Mouse (Mus musculus) neural tube, embryonic 14.5 days (tissue): ENCODE results near the gene Gm11032. TPM values are rescaled to one million over a fixed set of nuclear protein-coding genes. Genes with fewer than 3 reads are reported as not detected.
"Not testable (repeated sequence)": the region's sequence is repeated elsewhere in the genome, so short reads cannot be mapped to it uniquely, and the experiment has no call there.

Experiments used
- ATAC-seq: fragments of 200-750 bp; cut with Nextera tagmentation; 2 replicates; pipeline ENCODE4 v1.8.0; 2017; ENCODE audit warnings: low read depth, mild to moderate bottlenecking, moderate TSS enrichment, moderate library complexity
- H3K27ac ChIP-seq: fragments of 300-500 bp; sonication (generic); 2 replicates; pipeline ENCODE4 v1.5.1; 2014; ENCODE audit warnings: low read depth, mild to moderate bottlenecking, control low read depth, low read length, moderate library complexity, mixed read lengths
- H3K27me3 ChIP-seq: fragments of 300-500 bp; sonication (generic); 2 replicates; pipeline ENCODE4 v1.6.1; 2014; ENCODE audit warnings: low read length; ENCODE audit not compliant: control insufficient read depth, insufficient read depth
- H3K36me3 ChIP-seq: fragments of 300-500 bp; sonication (generic); 2 replicates; pipeline ENCODE4 v1.6.1; 2014; ENCODE audit warnings: low read length, mixed read lengths; ENCODE audit not compliant: control insufficient read depth, insufficient read depth
- H3K4me1 ChIP-seq: fragments of 300-500 bp; sonication (generic); 2 replicates; pipeline ENCODE4 v1.6.1; 2014; ENCODE audit warnings: low read length; ENCODE audit not compliant: control insufficient read depth, insufficient read depth
- H3K4me2 ChIP-seq: fragments of 300-500 bp; sonication (generic); 2 replicates; pipeline ENCODE4 v1.6.1; 2014; ENCODE audit warnings: mild to moderate bottlenecking, low read depth, low read length, control low read depth
- H3K4me3 ChIP-seq: fragments of 300-500 bp; sonication (generic); 2 replicates; pipeline ENCODE4 v1.5.1; 2014; ENCODE audit warnings: low read depth, low read length, control low read depth, mixed read lengths
- H3K9ac ChIP-seq: fragments of 300-500 bp; sonication (generic); replicated peaks from 2 replicates; pipeline ENCODE4 v1.6.1; 2014; ENCODE audit warnings: low read depth, mild to moderate bottlenecking, control low read depth, low read length, mixed read lengths
- H3K9me3 ChIP-seq: fragments of 300-500 bp; sonication (generic); 2 replicates; pipeline ENCODE4 v1.6.1; 2016; ENCODE audit warnings: low read length; ENCODE audit not compliant: control insufficient read depth
- WGBS: fragments of 180-500 bp; shearing (Covaris S2); extraction: QIAGEN DNeasy Blood & Tissue Kit; methylation state at CpG from one replicate; pipeline ENCODE4 v1.1.7; 2014; 5-methylcytosine and 5-hydroxymethylcytosine counted together
- polyA plus RNA-seq: library from polyadenylated mRNA; unstranded; fragments of >200 nt; fragmentation: Nextera tagmentation; extraction: Ambion mirVana; gene quantifications from 2 replicates; pipeline ENCODE4 v1.2.1, GENCODE M21; 2014

Gm11032 gene
- polyA plus RNA-seq = not detected in 2 replicates

- no peaks in the 10 kb centered on the region for H3K36me3 ChIP-seq
- ATAC-seq = no peak
- no peak within 1 kb of the TSS for H3K27ac ChIP-seq
- H3K4me2 ChIP-seq = no peak within 1 kb of the TSS
- WGBS = 91% methylated on average over 16 of the region's 16 CpGs
- no peak within 1 kb of the TSS for H3K4me3 ChIP-seq
- H3K9me3 ChIP-seq = no peaks in the 10 kb centered on the region
- H3K9ac ChIP-seq = no peak within 1 kb of the TSS
- no peaks in the 10 kb centered on the region for H3K27me3 ChIP-seq
- H3K4me1 ChIP-seq = no peaks in the 10 kb centered on the region
Measured at GRCm38 (mm10) chr11:4620017-4620485, at the start of gene Gm11032. TSS of gene Gm11032 (plus strand) at chr11:4620067.

GRCm38 (mm10) chr11:4571491-4571901 is 48.4 kb upstream of the Gm11032 start:
- H3K4me2 ChIP-seq = no peak overlapping the region
- H3K27me3 ChIP-seq = no peaks in the 10 kb centered on the region
- no peaks in the 10 kb centered on the region for H3K36me3 ChIP-seq
- no peak overlapping the region for H3K4me3 ChIP-seq
- WGBS = 81% methylated on average over 4 of the region's 4 CpGs
- H3K9me3 ChIP-seq = no peaks in the 10 kb centered on the region
- H3K27ac ChIP-seq = no peak overlapping the region
- H3K4me1 ChIP-seq = no peaks in the 10 kb centered on the region; the same call in 1 of the 2 replicates
- H3K9ac ChIP-seq = no peak overlapping the region
- no peak for ATAC-seq

- WGBS = 92% methylated on average over 2 of the region's 2 CpGs
- H3K4me2 ChIP-seq, H3K27me3 ChIP-seq, H3K4me3 ChIP-seq, ATAC-seq, H3K36me3 ChIP-seq, H3K27ac ChIP-seq, H3K9ac ChIP-seq, H3K4me1 ChIP-seq, H3K9me3 ChIP-seq: not testable (repeated sequence)
Measured at GRCm38 (mm10) chr11:4576090-4576732, 43.7 kb upstream of the Gm11032 start.

- Histone ChIP-seq H3K4me2 (no peak overlapping the region), H3K9me3 (no peaks in the 10 kb centered on the region), H3K36me3 (no peaks in the 10 kb centered on the region), H3K27me3 (no peaks in the 10 kb centered on the region), H3K27ac (no peak overlapping the region), H3K4me3 (no peak overlapping the region), H3K9ac (no peak overlapping the region), H3K4me1 (peaks cover 3% of the 10 kb centered on the region; the same call in 1 of the 2 replicates)
- ATAC-seq = no peak
- WGBS = 93% methylated on average over 2 of the region's 2 CpGs
Measured at GRCm38 (mm10) chr11:4577079-4577478, 42.8 kb upstream of the Gm11032 start.

GRCm38 (mm10) chr11:4578682-4579081 is 41.2 kb upstream of the Gm11032 start:
- Histone ChIP-seq H3K9me3 (no peaks in the 10 kb centered on the region), H3K4me3 (no peak overlapping the region), H3K27ac (no peak overlapping the region), H3K4me1 (peaks cover 3% of the 10 kb centered on the region; the same call in 1 of the 2 replicates), H3K4me2 (no peak overlapping the region), H3K27me3 (no peaks in the 10 kb centered on the region), H3K36me3 (no peaks in the 10 kb centered on the region), H3K9ac (no peak overlapping the region)
- WGBS = 72% methylated on average over 2 of the region's 2 CpGs
- no peak for ATAC-seq

GRCm38 (mm10) chr11:4591811-4592210 is 28.1 kb upstream of the Gm11032 start:
- no peak for ATAC-seq
- no peaks in the 10 kb centered on the region for H3K27me3 ChIP-seq
- H3K4me1 ChIP-seq = peaks cover 11% of the 10 kb centered on the region
- WGBS = 90% methylated on average over 4 of the region's 4 CpGs
- no peak overlapping the region for H3K4me2 ChIP-seq
- no peaks in the 10 kb centered on the region for H3K36me3 ChIP-seq
- H3K27ac ChIP-seq = no peak overlapping the region
- H3K4me3 ChIP-seq = no peak overlapping the region
- no peaks in the 10 kb centered on the region for H3K9me3 ChIP-seq
- H3K9ac ChIP-seq = no peak overlapping the region

GRCm38 (mm10) chr11:4593491-4593848 is 26.4 kb upstream of the Gm11032 start:
- H3K9me3 ChIP-seq = no peaks in the 10 kb centered on the region
- no peaks in the 10 kb centered on the region for H3K27me3 ChIP-seq
- H3K9ac ChIP-seq = peak overlapping the region; percentile 97
- H3K4me1 ChIP-seq = peaks cover 11% of the 10 kb centered on the region
- no peak for ATAC-seq
- no peaks in the 10 kb centered on the region for H3K36me3 ChIP-seq
- peak overlapping the region; percentile 93 for H3K4me3 ChIP-seq
- WGBS = 24% methylated on average over 5 of the region's 5 CpGs
- H3K27ac ChIP-seq = no peak overlapping the region
- peak overlapping the region; percentile 76 for H3K4me2 ChIP-seq

- no peaks in the 10 kb centered on the region for H3K9me3 ChIP-seq
- no peaks in the 10 kb centered on the region for H3K36me3 ChIP-seq
- no peaks in the 10 kb centered on the region for H3K27me3 ChIP-seq
- peak; percentile 91 for ATAC-seq
- H3K4me2 ChIP-seq = peak overlapping the region; percentile 76
- WGBS = 1% methylated on average over 43 of the region's 45 CpGs
- peak overlapping the region; percentile 93 for H3K4me3 ChIP-seq
- peaks cover 11% of the 10 kb centered on the region for H3K4me1 ChIP-seq
- H3K9ac ChIP-seq = peak overlapping the region; percentile 97
- peak overlapping the region; percentile 96 for H3K27ac ChIP-seq
Measured at GRCm38 (mm10) chr11:4593849-4594607, 25.8 kb upstream of the Gm11032 start.
